Mouse (Mus musculus) embryo, embryonic 10 days (tissue): ENCODE measurements around the gene Eps8.

Experiments
- DNase-seq: peaks from one replicate; pipeline ENCODE4 v3.0.0-alpha.2; 2015; ENCODE audit warnings: low spot score

Eps8 gene

GRCm38 (mm10) chr6:137654776-137655175, at the start of gene Eps8:
Gene Eps8 (minus strand): TSS chr6:137654876.
- DNase-seq: no peak

- DNase-seq: no peak
Observed at GRCm38 (mm10) chr6:137703431-137703830, 48.8 kb upstream of the Eps8 start.

- DNase-seq: no peak
Observed at GRCm38 (mm10) chr6:137702918-137703317, 48.2 kb upstream of the Eps8 start.

- no peak for DNase-seq
Observed at GRCm38 (mm10) chr6:137702186-137702585, 47.5 kb upstream of the Eps8 start.

GRCm38 (mm10) chr6:137699434-137699833, 44.8 kb upstream of the Eps8 start:
- DNase-seq: no peak

- DNase-seq: no peak
Observed at GRCm38 (mm10) chr6:137696445-137697204, 41.9 kb upstream of the Eps8 start.

- DNase-seq: no peak
Observed at GRCm38 (mm10) chr6:137695046-137695445, 40.4 kb upstream of the Eps8 start.

GRCm38 (mm10) chr6:137694310-137694709, 39.6 kb upstream of the Eps8 start:
- no peak for DNase-seq

GRCm38 (mm10) chr6:137690550-137691119, 36.0 kb upstream of the Eps8 start:
- no peak for DNase-seq

- no peak for DNase-seq
Observed at GRCm38 (mm10) chr6:137688506-137689105, 33.9 kb upstream of the Eps8 start.

- DNase-seq: no peak
Observed at GRCm38 (mm10) chr6:137688079-137688478, 33.4 kb upstream of the Eps8 start.

- DNase-seq: no peak
Observed at GRCm38 (mm10) chr6:137687667-137688066, 33.0 kb upstream of the Eps8 start.

- no peak for DNase-seq
Observed at GRCm38 (mm10) chr6:137682629-137683028, 28.0 kb upstream of the Eps8 start.

- DNase-seq: no peak
Observed at GRCm38 (mm10) chr6:137681000-137681399, 26.3 kb upstream of the Eps8 start.

GRCm38 (mm10) chr6:137676581-137676980, 21.9 kb upstream of the Eps8 start:
- DNase-seq: no peak

- no peak for DNase-seq
Observed at GRCm38 (mm10) chr6:137675556-137675955, 20.9 kb upstream of the Eps8 start.

GRCm38 (mm10) chr6:137673301-137673700, 18.6 kb upstream of the Eps8 start:
- DNase-seq: no peak

GRCm38 (mm10) chr6:137671561-137671960, 16.9 kb upstream of the Eps8 start:
- DNase-seq: no peak

- no peak for DNase-seq
Observed at GRCm38 (mm10) chr6:137670820-137671219, 16.1 kb upstream of the Eps8 start.

GRCm38 (mm10) chr6:137669876-137670275, 15.2 kb upstream of the Eps8 start:
- no peak for DNase-seq

- no peak for DNase-seq
Observed at GRCm38 (mm10) chr6:137669433-137669832, 14.8 kb upstream of the Eps8 start.

- DNase-seq: no peak
Observed at GRCm38 (mm10) chr6:137668331-137668730, 13.7 kb upstream of the Eps8 start.

GRCm38 (mm10) chr6:137667665-137668064, 13.0 kb upstream of the Eps8 start:
- DNase-seq: no peak
